Mouse (Mus musculus): ENCODE data around the gene BC004004.
"Not testable (repeated sequence)": the region's sequence is repeated elsewhere in the genome, so short reads cannot be mapped to it uniquely, and the experiment has no call there.

BC004004 gene

DNA sequence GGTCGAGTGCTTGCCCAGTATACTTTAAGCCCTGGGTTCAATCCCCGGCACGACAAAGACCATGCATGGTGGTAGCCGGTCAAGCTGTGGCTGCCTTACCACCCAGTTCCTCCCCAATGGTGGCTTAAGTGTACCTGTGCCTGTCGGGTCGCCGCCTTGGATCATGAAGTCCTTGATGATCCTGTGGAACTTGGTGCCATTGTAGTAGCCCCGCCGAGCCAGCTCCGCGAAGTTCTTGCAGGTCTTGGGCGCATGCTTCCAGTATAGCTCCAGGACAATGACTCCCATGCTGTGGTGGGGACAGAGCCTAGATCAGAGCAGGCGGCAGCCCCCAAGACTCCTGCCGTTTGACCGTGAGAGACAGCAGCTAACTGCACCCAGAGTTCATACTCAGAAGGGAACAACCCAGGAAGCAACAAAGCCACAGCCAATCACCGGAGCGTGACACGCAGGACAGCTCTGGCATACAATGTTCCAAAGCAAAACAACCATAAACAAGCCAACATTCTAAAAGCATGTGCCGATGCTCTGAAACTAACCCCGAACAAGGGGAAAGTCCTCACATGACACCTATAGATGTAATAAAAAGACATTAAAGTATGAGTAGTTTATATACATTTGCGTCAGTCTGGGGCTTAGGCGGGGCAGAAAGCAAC lies 6.9 kb upstream of the BC004004 start:
- DNase-seq: no peak

DNA sequence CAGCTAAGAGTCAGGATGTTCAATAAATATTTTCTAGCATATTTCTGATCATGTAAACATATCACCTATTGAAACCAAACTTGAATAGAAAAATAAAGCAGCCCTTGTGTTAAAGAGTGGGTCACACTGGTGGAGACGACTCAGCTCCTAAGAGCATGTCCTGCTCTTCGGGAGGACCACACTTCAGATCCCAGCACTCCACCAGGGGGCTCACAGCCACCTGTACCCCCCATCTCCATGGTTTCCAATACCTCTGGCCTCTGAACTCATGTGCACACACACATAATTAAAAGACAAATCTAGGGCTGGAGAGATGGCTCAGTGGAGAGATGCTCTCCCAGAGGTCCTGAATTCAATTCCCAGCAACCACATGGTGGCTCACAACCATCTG lies 6.3 kb upstream of the BC004004 start:
- no peak for DNase-seq

DNA sequence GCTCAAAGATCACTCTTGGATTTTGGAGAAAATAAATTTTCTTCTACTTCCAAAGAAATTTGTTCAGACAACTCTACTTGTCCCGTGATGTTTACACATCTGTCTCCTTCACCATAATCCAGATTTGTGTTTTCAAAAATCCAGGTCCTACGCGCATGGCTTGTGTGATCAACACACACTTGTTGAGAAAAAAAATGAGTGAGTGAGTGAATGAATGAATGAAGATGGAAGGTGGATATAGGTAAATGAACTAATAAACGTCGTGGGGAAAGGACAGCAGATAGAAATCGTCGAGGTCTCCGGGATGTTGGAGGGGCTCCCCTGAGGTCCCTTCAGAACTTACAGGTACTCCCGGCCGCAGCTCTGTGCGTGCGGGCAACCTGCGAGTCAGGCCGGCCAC lies 5.2 kb upstream of the BC004004 start:
- DNase-seq: no peak

DNA sequence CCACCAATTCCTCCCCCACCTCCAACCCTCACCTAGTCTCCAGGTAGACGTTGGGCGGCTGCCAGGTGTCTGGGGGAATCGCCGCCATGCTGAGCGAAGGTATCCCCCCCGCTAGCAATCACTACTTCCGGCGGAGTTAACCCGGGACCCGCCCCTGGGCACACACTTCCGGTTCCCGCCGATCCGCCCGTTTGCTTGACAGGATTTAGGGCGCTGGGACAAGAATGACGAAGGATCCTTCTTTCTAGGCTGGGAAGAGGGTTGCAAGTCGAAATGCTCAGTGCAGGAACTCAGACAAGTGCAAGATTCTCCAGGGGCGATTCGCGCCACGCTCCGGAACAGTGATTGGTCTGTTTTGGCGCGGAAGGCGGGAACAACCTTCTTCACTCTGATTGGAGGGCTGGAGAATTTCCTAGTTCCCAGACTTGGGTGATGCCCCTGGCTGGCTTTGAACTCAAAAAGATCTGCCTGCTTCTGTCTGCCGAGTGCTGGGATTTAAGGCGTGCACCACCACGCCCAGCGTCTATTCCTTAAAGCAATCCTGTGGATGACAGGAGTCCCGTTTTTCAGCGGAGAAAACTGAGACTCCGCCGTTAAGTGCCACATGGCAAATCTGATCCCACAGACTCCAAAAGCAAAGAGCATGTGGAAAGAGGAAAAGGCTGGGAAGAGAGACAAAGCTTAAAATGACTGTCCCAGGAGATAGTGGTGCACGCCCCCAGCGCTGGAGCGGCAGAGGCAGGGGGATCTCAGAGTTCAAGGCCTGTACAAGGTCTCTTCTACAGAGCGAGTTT lies 4.6 kb upstream of the BC004004 start, which contains the start of gene Ppil1:
TSS of gene Ppil1 (minus strand) at position 347 of the 794 bp plus-strand sequence.
- peak; percentile 79 for DNase-seq

DNA sequence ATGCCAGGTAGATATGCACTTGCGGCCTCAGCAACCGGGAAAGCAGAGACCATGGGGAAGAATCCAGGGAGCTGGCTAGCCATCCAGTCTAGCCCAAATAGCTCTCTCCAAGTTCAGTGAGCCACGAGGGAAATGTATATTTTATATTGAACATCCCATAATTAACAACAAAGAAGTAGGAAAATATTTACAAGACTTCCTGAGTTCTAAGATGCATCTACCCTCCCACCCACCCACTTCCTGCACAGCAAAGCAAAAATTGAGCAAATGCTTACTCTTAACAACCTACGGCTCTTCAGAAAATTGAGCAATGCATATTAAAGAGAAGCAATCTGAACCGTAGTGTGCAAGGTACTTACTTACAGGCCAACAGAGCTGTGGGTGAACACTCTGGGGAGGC lies 3.8 kb upstream of the BC004004 start:
- DNase-seq: no peak

DNA sequence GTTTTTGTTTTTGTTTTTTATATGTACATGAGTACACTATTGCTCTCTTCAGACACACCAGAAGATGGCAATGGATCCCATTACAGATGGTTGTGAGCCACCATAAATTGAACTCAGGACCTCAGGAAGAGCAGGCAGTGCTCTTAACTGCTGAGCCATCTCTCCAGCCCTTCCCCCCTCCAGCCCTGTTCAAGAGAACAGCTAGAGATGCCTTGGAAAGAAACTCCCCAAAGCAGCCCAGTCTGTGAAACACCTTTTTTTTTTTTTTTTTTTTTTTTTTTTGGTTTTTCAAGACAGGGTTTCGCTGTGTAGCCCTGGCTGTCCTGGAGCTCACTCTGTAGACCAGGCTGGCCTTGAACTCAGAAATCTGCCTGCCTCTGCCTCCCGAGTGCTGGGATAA lies 1.5 kb upstream of the BC004004 start:
- DNase-seq: not testable (repeated sequence)

DNA sequence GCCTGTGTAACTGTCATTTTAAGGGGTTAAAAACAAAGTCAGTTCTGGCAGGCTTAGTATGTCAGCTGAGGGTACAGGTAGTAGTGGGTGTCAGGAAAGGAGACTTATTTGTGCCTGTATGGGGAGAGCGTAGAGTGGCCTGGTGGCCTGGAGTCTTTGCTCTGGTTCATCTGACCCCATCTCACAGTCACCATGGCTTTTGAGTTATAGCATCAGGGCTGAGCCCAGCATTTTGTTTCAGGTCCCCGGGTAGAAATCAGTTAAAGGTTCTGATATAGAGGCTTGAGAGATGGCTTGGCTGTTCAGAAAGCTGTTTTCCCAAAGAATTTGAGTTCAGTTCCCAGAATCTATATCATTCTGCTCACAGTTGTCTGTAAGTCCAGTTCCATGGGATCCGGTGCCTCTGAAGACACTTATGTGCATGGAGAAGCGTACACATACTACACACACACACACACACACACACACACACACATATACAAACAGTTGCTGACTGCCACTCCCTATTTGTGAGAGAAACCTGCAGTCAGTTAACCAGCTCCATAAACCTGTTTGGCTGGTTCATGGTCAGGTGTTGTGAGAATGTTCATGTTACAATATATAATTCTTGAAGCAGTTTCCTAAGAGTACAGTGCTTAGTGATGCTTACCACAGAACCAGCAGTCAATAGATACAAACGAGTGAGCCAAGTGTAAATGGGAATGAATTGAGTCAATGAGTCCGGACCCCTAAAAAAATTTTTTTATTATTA lies 482 bp upstream of the BC004004 start:
- peak; percentile 38 for DNase-seq

DNA sequence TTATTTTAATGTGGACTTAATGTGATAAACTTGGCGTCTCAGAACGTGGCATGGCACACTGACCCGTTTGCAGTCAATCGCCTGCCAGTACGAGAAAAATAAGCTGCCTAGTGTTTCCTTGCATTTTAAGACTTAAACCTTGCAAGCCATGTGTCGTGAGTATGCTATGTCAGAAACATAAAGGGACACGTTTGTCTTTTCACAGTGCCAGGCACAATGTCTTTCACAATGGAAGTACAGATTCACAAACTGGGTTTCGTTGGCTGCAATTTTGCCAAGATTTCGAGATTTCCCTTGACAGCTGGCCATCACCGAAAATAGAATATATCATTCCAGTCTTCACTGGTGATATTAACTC lies 740 bp downstream of the BC004004 start:
- DNase-seq: no peak

DNA sequence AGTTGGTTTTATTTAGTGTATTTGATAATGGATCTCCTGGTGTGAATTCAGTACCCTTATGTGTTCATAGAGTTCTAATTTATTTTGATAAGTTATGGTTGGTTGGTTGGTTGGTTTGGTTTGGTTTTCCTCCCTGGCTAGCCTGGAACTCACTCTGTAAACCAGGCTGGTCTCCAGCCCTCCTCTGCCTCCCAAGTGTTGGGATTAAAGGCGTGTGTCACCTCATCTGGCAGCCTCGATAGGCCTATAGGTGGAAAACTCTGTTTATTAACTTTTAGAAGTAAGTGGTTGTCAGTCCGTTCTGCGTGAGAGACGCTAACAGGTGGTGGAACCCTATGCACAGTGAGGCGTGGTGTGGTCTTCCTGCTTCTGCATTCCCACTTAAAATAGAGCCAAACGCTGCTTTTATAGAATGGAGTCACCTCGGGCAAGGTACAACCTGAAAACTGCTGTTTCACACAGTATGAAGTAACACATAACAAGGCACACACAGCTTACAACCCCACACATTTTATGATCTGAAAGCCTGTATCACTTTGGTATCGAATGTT lies 1.6 kb downstream of the BC004004 start:
- DNase-seq: no peak

DNA sequence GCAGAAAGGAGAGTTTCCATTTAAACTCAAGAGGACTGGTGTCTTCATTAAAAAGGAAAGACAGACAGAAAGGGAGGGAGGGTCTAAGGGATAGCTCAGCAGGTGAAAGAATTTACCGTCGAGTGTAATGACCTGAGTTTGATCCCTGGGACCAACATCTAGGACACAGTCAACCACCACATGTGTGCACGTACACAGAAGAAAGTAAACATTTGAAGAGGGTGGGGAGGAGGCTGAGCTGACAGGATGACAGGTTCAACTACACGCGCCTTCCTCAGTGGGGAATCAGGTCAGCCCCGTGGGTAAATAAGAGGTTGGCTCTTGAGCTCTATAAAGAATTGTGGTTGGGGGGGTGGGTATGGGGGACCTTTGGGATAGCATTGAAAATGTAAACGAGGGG lies 4.6 kb downstream of the BC004004 start:
- DNase-seq: no peak

DNA sequence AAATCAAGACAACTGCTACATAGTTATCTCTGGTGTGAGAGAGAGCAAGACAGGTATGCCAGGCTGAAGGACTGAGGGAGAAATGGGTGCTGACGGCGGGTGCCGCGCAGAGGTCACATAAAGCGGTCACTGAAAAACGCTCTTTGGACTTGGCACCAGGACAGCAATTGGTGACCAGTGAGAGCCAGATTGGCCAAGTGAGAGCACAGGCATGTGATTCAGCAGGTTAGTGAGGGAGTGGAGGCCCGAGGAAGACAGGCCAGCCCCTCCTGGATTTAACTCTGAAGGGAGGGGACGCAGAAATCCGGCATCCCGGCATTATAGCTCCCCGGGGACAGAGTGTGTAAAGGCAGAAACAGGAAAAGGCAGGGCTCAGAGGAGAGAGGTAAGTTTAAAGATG lies 5.3 kb downstream of the BC004004 start:
- peak; percentile 94 for DNase-seq

DNA sequence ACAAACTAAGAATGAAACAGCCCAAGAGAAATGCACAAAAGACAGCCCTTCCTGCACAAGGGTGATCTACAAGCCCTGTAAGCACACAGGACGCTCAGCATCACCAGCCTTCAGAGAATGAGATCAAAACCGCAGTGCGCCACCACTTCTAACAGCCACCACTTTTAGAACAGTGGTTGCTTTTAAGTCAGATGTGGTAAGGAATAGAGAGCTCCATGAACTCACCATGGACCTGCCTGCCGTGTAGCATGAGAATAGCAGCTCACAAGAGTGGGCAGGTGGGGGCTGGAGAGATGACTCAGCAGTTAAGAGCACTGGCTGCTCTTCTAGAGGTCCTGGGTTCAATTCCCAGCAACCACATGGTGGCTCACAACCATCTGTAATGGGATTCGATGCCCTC lies 11.8 kb downstream of the BC004004 start:
- DNase-seq: no peak

DNA sequence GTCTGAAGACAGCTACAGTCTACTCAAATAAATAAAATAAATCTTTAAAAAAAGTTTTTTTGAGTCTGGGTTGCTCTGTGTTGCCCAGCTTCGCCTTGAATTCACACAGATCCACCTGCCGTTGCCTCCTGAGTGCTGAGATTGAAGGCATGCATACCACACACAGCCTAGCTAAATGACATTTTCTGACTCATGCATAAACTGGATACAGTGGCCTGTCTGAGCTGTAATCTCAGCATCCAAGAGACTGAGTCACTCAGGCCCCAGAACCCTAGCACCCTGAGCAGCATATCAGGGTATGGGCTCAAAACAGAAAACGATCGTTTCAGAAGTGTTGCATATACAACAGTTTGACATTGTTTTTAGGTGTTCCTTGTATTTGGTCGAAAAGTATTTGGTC lies 13.0 kb downstream of the BC004004 start:
- no peak for DNase-seq

DNA sequence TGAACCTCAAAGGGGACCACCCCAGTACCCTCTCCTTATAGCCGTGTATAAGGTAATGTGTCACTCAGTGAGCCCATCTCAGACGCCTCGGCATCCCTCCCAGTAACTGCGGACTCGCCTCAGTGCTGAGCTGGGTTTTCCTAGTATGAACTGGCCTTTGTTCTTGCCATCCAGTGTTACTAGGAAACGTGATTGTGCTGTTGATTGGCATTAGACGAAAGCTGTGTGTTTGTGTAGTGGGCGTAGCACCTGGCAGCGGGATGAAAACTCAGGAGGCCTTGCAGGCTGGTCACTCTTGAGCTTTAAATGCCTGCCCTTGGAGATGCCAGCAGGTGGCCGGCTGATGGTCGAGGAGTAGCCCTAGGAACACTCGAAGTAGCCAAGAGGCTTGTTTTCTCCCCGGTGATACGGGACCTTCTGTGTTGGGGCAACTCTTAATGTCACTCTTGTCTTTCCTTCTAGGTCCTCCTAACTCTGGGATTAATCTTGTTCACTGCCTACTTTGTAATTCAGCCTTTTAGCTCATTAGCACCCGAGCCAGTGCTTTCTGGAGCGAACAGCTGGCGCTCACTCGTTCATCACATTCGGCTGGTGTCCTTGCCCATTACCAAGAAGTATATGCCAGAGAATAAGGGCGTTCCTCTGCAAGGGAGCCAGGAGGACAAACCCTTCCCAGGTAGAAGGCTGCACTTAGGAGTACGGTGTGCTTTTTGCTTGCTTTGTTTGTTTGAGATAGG lies 13.8 kb downstream of the BC004004 start:
- DNase-seq: no peak

DNA sequence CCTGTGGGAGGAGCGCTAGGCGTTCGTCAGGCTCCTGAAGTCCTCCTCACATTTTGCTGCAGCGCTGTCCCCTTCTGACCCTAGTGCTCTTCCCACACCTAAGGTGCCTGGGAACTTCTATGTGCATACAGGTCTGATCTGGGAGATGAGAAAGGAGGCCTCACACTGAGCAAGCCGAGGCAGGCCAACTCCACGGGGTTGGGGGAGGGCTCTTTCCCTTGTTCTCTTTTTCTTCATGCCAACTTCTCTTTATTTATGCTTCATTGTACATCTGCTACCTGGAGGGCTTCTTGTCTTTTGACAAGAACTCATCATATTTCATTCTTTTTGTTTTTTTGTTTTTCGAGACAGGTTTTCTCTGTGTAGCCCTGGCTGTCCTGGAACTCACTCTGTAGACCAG lies 23.2 kb downstream of the BC004004 start:
- no peak for DNase-seq

DNA sequence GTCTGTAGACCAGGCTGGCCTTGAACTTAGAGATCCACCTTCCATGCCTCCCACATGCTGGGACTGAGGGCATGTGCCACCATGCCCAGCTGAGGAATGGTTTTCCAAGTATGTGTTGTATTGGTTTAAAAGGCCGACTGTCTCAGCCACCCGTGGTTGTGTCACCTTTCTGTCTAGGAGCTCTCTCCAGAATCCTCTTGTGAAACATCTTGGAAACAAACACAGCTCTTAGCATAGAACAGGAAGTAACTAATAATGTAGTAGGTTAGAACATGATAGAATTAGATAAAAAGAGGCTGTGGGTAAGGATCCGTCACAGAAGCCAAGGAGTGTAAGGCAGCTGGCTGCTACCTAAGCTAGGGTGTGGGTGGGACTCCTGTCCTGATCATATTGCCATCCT lies 24.4 kb downstream of the BC004004 start:
- no peak for DNase-seq

DNA sequence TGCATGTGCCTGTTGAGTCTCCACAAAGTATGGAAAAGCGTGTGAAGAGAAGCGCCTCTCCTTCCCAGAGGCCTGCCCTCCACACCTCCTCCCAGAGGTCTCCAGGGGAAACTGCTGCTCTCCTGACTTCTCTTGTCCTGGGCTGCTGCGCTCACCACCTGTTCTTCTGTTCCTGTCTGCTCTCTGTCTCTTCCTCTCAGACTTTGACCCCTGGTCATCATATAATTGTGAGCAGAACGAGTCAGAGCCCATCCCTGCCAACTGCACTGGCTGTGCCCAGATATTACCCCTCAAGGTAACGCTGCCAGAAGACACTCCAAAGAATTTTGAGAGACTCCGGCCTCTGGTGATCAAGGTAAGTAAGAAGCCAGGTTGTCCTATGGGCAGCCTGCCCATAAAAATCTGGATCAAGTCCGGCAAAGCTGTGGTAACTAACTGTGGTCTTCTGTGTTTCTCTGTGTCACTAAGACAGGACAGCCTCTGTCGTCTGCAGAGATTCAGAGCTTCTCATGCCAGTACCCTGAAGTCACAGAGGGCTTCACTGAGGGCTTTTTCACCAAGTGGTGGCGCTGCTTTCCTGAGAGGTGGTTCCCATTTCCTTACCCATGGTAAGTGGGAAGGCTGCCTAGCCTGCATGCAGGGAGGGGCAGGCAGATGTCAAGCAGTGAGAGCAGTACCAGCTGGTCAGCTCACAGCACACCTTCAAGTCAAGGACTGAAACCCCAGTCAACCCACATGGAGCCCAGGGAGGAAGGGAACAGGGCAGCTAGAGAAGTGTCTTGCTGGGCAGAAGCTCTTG lies 25.4 kb downstream of the BC004004 start:
- DNase-seq: peak; percentile 60

DNA sequence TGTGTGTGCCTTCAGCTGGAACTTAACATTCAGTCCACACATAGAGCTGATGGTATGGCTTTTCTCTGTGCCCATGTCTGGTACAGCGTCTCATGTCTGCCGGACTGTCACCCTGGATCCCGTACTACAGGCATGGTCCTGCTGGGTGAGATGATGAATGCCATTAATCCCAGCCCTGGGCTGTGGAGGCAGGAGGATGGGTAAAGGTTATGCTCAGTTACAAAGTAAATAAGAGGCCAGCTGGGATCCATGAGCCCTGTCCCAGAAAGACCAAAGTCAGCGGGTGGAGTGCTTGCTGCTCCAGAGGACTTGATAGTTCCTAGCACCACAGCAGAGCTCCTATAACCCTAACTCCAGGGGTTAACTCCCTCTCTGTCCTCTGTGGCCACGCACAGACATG lies 27.2 kb downstream of the BC004004 start:
- DNase-seq: no peak

DNA sequence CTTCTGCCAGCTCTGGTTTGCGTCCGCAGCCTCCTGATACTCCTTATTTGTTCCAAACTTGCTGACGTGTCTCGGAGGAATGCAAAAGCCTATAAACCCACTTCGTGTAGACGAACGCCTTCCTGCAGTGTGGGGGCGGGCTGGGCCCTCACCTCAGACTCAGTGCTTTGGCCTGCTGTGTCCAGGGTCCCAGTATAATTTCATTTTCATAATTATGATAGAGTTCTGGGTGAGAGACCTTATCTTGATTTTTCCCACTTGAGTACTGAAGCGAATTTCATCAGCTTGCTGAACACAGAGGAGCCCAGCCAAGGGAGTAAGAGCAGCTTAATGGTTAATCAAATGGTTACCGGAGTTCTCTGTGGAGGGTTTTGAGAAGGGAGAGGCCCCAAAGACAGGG lies 28.7 kb downstream of the BC004004 start:
- no peak for DNase-seq

DNA sequence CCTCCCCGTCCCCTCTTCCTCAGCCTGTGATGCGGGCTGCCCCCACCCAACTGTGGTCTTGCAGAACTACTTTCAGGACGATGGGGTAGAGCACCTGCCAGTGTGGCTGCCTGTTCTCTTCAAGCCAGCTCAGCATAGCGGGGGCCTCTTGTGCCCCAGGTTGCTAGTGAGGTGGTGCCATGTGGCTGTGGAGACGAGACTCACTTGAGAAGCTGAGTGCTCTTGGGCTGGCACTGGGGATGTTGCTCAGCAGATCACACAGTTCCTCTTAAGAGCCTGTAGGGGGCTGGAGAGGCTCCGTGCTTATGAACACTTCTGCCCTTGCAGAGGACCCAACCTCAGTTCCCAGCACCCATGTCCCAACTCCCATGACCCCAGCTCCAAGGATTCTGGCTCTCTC lies 29.2 kb downstream of the BC004004 start:
- no peak for DNase-seq

DNA sequence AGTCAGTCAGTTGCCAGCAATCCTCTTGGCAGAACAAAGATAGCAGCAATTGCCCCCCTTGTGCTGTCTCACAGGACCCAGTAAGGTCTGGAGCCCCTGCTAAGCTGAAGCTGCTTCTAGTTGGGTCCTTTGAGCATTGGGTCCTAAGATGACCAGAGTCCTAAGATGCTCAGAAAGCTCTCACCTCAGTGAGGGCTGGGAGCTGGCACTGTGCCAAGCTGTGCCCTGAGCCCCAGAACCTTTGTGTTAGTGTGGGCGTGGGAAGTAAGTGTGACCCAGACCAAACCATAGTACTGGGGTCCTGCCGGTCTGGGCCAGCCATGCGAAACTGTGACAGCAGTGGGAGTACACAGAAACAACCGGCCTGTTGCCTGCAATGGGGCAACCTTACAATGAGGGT lies 30.7 kb downstream of the BC004004 start:
- DNase-seq: no peak

DNA sequence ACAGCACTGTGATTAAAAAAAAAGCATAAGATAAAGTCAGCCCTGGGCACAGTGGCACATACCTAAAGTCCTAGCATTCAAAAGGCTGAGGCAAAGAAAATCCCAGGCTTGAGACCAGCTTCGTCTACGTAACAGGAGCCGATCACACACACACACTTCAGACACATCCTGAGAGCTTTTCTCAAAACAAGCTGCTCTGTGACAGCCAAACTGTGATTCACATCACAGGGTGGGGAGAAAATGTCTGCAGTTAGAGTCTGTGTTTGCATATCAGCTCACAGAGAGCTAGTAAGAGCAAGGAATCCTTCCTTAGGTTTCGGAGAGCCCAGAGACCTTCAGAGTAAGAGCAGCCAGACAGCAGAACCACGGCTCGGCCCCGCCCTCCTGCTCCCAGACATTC lies 32.3 kb downstream of the BC004004 start:
- no peak for DNase-seq
